Mouse (Mus musculus): Measurements from ENCODE around the gene Inpp5a.

GRCm38 (mm10) chr7:139398530-139399021 is 9.7 kb downstream of the Inpp5a start:
- TF ChIP-seq CTCF (IDR thresholded peaks at IDR 0.05; ENCODE audit: control insufficient read depth, insufficient read depth, insufficient replicate concordance, low read depth, low read length) (no peak), POLR2A (IDR thresholded peaks at IDR 0.05; ENCODE audit: control insufficient read depth, low read depth, low read length) (no peak)
